Mouse (Mus musculus): ENCODE data around the gene Kdm4a. TPM values are rescaled to one million over a fixed set of nuclear protein-coding genes. Genes with fewer than 3 reads are reported as not detected.
A peak's percentile ranks its signal among the peaks of the same experiment; 100 is the strongest.

The Kdm4a gene
- polyA plus RNA-seq, 1 experiment from 2014 or later, result 38.6 TPM

GRCm38 (mm10) chr4:118117565-118117964, 62.3 kb downstream of the Kdm4a start:
- no peaks in the 10 kb centered on the region for H3K27me3 ChIP-seq (replicated peaks; ENCODE audit: control insufficient read depth, insufficient read depth, low read length)
- no peak overlapping the region for H3K9ac ChIP-seq (ENCODE audit: low read length)
- no peak for DNase-seq (ENCODE audit: low spot score)
- H3K27ac ChIP-seq (ENCODE audit: low read depth), result no peak overlapping the region
- H3K4me2 ChIP-seq (ENCODE audit: low read length), result no peak overlapping the region
- H3K4me1 ChIP-seq (replicated peaks; ENCODE audit: control insufficient read depth, insufficient read depth, low read length), result no peaks in the 10 kb centered on the region
- ATAC-seq (replicated peaks; ENCODE audit: low FRiP score, low TSS enrichment, low read depth), result no peak
- H3K36me3 ChIP-seq (ENCODE audit: control insufficient read depth, insufficient read depth, low read length), result no peaks in the 10 kb centered on the region
- no peaks in the 10 kb centered on the region for H3K9me3 ChIP-seq (ENCODE audit: control insufficient read depth, low read length)
- H3K4me3 ChIP-seq (ENCODE audit: low read depth, low read length), result no peak overlapping the region
- 86% methylated on average over 10 of the region's 10 CpGs for WGBS

GRCm38 (mm10) chr4:118116098-118116497, 63.7 kb downstream of the Kdm4a start:
- Histone ChIP-seq H3K27me3 (replicated peaks; ENCODE audit: control insufficient read depth, insufficient read depth, low read length) (no peaks in the 10 kb centered on the region), H3K4me1 (replicated peaks; ENCODE audit: control insufficient read depth, insufficient read depth, low read length) (no peaks in the 10 kb centered on the region), H3K27ac (ENCODE audit: low read depth) (no peak overlapping the region), H3K36me3 (ENCODE audit: control insufficient read depth, insufficient read depth, low read length) (no peaks in the 10 kb centered on the region), H3K9ac (ENCODE audit: low read length) (no peak overlapping the region), H3K9me3 (ENCODE audit: control insufficient read depth, low read length) (no peaks in the 10 kb centered on the region), H3K4me3 (ENCODE audit: low read depth, low read length) (no peak overlapping the region), H3K4me2 (ENCODE audit: low read length) (no peak overlapping the region)
- DNase-seq (ENCODE audit: low spot score) (no peak), ATAC-seq (replicated peaks; ENCODE audit: low FRiP score, low TSS enrichment, low read depth) (no peak)
- WGBS, result 90% methylated on average over 11 of the region's 11 CpGs

- Histone ChIP-seq H3K4me3 (ENCODE audit: low read depth, low read length) (no peak overlapping the region), H3K36me3 (ENCODE audit: control insufficient read depth, insufficient read depth, low read length) (no peaks in the 10 kb centered on the region), H3K4me2 (ENCODE audit: low read length) (no peak overlapping the region), H3K27me3 (replicated peaks; ENCODE audit: control insufficient read depth, insufficient read depth, low read length) (no peaks in the 10 kb centered on the region), H3K9ac (ENCODE audit: low read length) (no peak overlapping the region), H3K4me1 (replicated peaks; ENCODE audit: control insufficient read depth, insufficient read depth, low read length) (no peaks in the 10 kb centered on the region), H3K27ac (ENCODE audit: low read depth) (no peak overlapping the region), H3K9me3 (ENCODE audit: control insufficient read depth, low read length) (no peaks in the 10 kb centered on the region)
- ATAC-seq (replicated peaks; ENCODE audit: low FRiP score, low TSS enrichment, low read depth), result no peak
- WGBS, result 77% methylated on average over 7 of the region's 7 CpGs
- no peak for DNase-seq (ENCODE audit: low spot score)
Measured at GRCm38 (mm10) chr4:118115132-118115531, 64.7 kb downstream of the Kdm4a start.

GRCm38 (mm10) chr4:118112601-118113000, 67.2 kb downstream of the Kdm4a start:
- no peak overlapping the region for H3K9ac ChIP-seq (ENCODE audit: low read length)
- peaks cover 5% of the 10 kb centered on the region; the same call in 1 of the 2 replicates for H3K9me3 ChIP-seq (ENCODE audit: control insufficient read depth, low read length)
- H3K36me3 ChIP-seq (ENCODE audit: control insufficient read depth, insufficient read depth, low read length), result no peaks in the 10 kb centered on the region
- H3K4me2 ChIP-seq (ENCODE audit: low read length), result no peak overlapping the region
- H3K4me1 ChIP-seq (replicated peaks; ENCODE audit: control insufficient read depth, insufficient read depth, low read length), result peaks cover 16% of the 10 kb centered on the region
- H3K27ac ChIP-seq (ENCODE audit: low read depth), result no peak overlapping the region
- DNase-seq (ENCODE audit: low spot score) (no peak), ATAC-seq (replicated peaks; ENCODE audit: low FRiP score, low TSS enrichment, low read depth) (no peak)
- 61% methylated on average over 12 of the region's 12 CpGs for WGBS
- no peaks in the 10 kb centered on the region for H3K27me3 ChIP-seq (replicated peaks; ENCODE audit: control insufficient read depth, insufficient read depth, low read length)
- no peak overlapping the region for H3K4me3 ChIP-seq (ENCODE audit: low read depth, low read length)

- WGBS, result 66% methylated on average over 13 of the region's 13 CpGs
- Histone ChIP-seq H3K27me3 (replicated peaks; ENCODE audit: control insufficient read depth, insufficient read depth, low read length) (no peaks in the 10 kb centered on the region), H3K27ac (ENCODE audit: low read depth) (0 out of 2 replicates have a peak overlapping the region, but pooled peaks have one; percentile 19), H3K36me3 (ENCODE audit: control insufficient read depth, insufficient read depth, low read length) (0 out of 2 replicates have a peak, but pooled peaks cover 3% of the 10 kb centered on the region), H3K9me3 (ENCODE audit: control insufficient read depth, low read length) (peaks cover 5% of the 10 kb centered on the region; the same call in 1 of the 2 replicates), H3K4me2 (ENCODE audit: low read length) (no peak overlapping the region), H3K4me3 (ENCODE audit: low read depth, low read length) (no peak overlapping the region), H3K4me1 (replicated peaks; ENCODE audit: control insufficient read depth, insufficient read depth, low read length) (peaks cover 16% of the 10 kb centered on the region), H3K9ac (ENCODE audit: low read length) (no peak overlapping the region)
- DNase-seq (ENCODE audit: low spot score) (no peak), ATAC-seq (replicated peaks; ENCODE audit: low FRiP score, low TSS enrichment, low read depth) (no peak)
Measured at GRCm38 (mm10) chr4:118109649-118110048, 70.2 kb downstream of the Kdm4a start.

- Histone ChIP-seq H3K4me3 (ENCODE audit: low read depth, low read length) (no peak overlapping the region), H3K9ac (ENCODE audit: low read length) (no peak overlapping the region), H3K9me3 (ENCODE audit: control insufficient read depth, low read length) (peaks cover 5% of the 10 kb centered on the region; the same call in 1 of the 2 replicates), H3K36me3 (ENCODE audit: control insufficient read depth, insufficient read depth, low read length) (0 out of 2 replicates have a peak, but pooled peaks cover 6% of the 10 kb centered on the region), H3K4me1 (replicated peaks; ENCODE audit: control insufficient read depth, insufficient read depth, low read length) (peaks cover 16% of the 10 kb centered on the region), H3K27ac (ENCODE audit: low read depth) (no peak overlapping the region), H3K4me2 (ENCODE audit: low read length) (0 out of 2 replicates have a peak overlapping the region, but pooled peaks have one; percentile 1), H3K27me3 (replicated peaks; ENCODE audit: control insufficient read depth, insufficient read depth, low read length) (no peaks in the 10 kb centered on the region)
- ATAC-seq (replicated peaks; ENCODE audit: low FRiP score, low TSS enrichment, low read depth), result peak; percentile 71; the same call in 1 of the 2 replicates
- no peak for DNase-seq (ENCODE audit: low spot score)
- WGBS, result 23% methylated on average over 7 of the region's 7 CpGs
Measured at GRCm38 (mm10) chr4:118108779-118109178, 71.1 kb downstream of the Kdm4a start.

- Histone ChIP-seq H3K9ac (ENCODE audit: low read length) (no peak overlapping the region), H3K4me2 (ENCODE audit: low read length) (no peak overlapping the region), H3K27ac (ENCODE audit: low read depth) (no peak overlapping the region), H3K4me3 (ENCODE audit: low read depth, low read length) (no peak overlapping the region), H3K36me3 (ENCODE audit: control insufficient read depth, insufficient read depth, low read length) (0 out of 2 replicates have a peak, but pooled peaks cover 6% of the 10 kb centered on the region), H3K4me1 (replicated peaks; ENCODE audit: control insufficient read depth, insufficient read depth, low read length) (peaks cover 16% of the 10 kb centered on the region), H3K27me3 (replicated peaks; ENCODE audit: control insufficient read depth, insufficient read depth, low read length) (no peaks in the 10 kb centered on the region), H3K9me3 (ENCODE audit: control insufficient read depth, low read length) (peaks cover 5% of the 10 kb centered on the region; the same call in 1 of the 2 replicates)
- DNase-seq (ENCODE audit: low spot score), result no peak
- 88% methylated on average over 3 of the region's 3 CpGs for WGBS
- no peak for ATAC-seq (replicated peaks; ENCODE audit: low FRiP score, low TSS enrichment, low read depth)
Measured at GRCm38 (mm10) chr4:118105256-118106053, 74.4 kb downstream of the Kdm4a start.

GRCm38 (mm10) chr4:118103280-118103830, 76.5 kb downstream of the Kdm4a start:
- no peak overlapping the region for H3K27ac ChIP-seq (ENCODE audit: low read depth)
- no peak overlapping the region for H3K4me3 ChIP-seq (ENCODE audit: low read depth, low read length)
- H3K4me2 ChIP-seq (ENCODE audit: low read length), result no peak overlapping the region
- H3K36me3 ChIP-seq (ENCODE audit: control insufficient read depth, insufficient read depth, low read length), result 0 out of 2 replicates have a peak, but pooled peaks cover 6% of the 10 kb centered on the region
- H3K27me3 ChIP-seq (replicated peaks; ENCODE audit: control insufficient read depth, insufficient read depth, low read length), result no peaks in the 10 kb centered on the region
- H3K9me3 ChIP-seq (ENCODE audit: control insufficient read depth, low read length), result peaks cover 5% of the 10 kb centered on the region; the same call in 1 of the 2 replicates
- WGBS, result 82% methylated on average over 8 of the region's 8 CpGs
- DNase-seq (ENCODE audit: low spot score) (no peak), ATAC-seq (replicated peaks; ENCODE audit: low FRiP score, low TSS enrichment, low read depth) (no peak)
- no peaks in the 10 kb centered on the region for H3K4me1 ChIP-seq (replicated peaks; ENCODE audit: control insufficient read depth, insufficient read depth, low read length)
- H3K9ac ChIP-seq (ENCODE audit: low read length), result no peak overlapping the region

Data from intestine, embryonic 14.5 days (tissue).